Comparison of ENCODE assay signal across 14 mouse cellular contexts in the genomic region with DNA sequence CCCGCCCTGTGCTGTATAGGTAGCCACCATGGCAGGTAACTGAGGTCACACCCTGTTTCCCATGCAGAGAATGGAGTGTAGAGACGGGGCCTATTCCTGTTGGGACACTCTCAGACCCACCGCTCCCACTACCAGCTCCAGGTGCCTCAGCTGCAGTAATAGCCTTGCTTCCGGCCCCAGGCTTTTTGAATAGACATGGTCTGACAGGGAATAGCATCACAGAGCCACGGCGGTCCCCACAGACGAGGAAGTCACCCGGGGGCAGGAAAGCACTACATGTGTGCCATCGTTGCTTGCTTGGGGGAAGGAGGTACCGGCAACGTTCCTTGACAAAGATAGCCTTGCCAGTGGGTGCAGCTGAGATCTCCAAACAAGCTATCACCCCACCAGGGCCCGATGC. TPM values are rescaled to one million over a fixed set of nuclear protein-coding genes. Genes with fewer than 3 reads are reported as not detected.
A peak's percentile ranks its signal among the peaks of the same experiment; 100 is the strongest.
DNase-seq lines count a peak whose midpoint lies in the region; ATAC-seq lines count a peak whose summit lies in the region.
"Had no signal": no experiment of that assay in that cellular context is flagged by ENCODE, and none has a peak within 500 bp of the region (broad histone marks: within the 10 kb centered on the region; RNA-seq: fewer than 3 reads in every experiment).

No protein-coding gene starts in this region.

- H3K36me3 ChIP-seq in forebrain, embryonic 10.5 days (replicated peaks), result peaks cover 67% of the 10 kb centered on the region
- H3K36me3 ChIP-seq in forebrain, embryonic 15.5 days, result peaks cover 35% of the 10 kb centered on the region
- peaks cover 59% of the 10 kb centered on the region for H3K36me3 ChIP-seq in kidney, embryonic 15.5 days
- peaks cover 64% of the 10 kb centered on the region for H3K36me3 ChIP-seq in hindbrain, embryonic 14.5 days (replicated peaks; ENCODE audit: control insufficient read depth, insufficient read depth)
- peaks cover 53% of the 10 kb centered on the region for H3K36me3 ChIP-seq in neural tube, embryonic 12.5 days

- no peak overlapping the region for H3K9ac ChIP-seq in forebrain, embryonic 15.5 days (replicated peaks)
- no peak overlapping the region for H3K9ac ChIP-seq in kidney, embryonic 15.5 days
- peak overlapping the region; percentile 7; the same call in 1 of the 2 replicates for H3K9ac ChIP-seq in hindbrain, embryonic 14.5 days
- H3K9ac ChIP-seq in neural tube, embryonic 12.5 days, result 0 out of 2 replicates have a peak overlapping the region, but pooled peaks have one; percentile 26
- H3K9ac ChIP-seq: liver, embryonic 15.5 days had no signal

- no peak for DNase-seq in forebrain, embryonic 10.5 days (ENCODE audit: extremely low spot score, low spot score)
- DNase-seq in kidney, postnatal 36 days, result no peak
- no peak for DNase-seq in hindbrain, embryonic 14.5 days (ENCODE audit: low spot score)
- no peak for DNase-seq in natural killer cell, adult 2 months (ENCODE audit: low spot score in 2 of 2)
- DNase-seq in adrenal gland, adult 18-20 months (ENCODE audit: low spot score in 2 of 2), result no peak
- DNase-seq: cerebellum, adult 2 months; left cerebral cortex, postnatal 4 days; right cerebral cortex, postnatal 14 days had no signal

- no peaks in the 10 kb centered on the region for H3K27me3 ChIP-seq in forebrain, embryonic 10.5 days (ENCODE audit: poor library complexity, severe bottlenecking)
- H3K27me3 ChIP-seq in forebrain, embryonic 15.5 days, result no peaks in the 10 kb centered on the region
- H3K27me3 ChIP-seq in kidney, embryonic 15.5 days, result no peaks in the 10 kb centered on the region
- no peaks in the 10 kb centered on the region for H3K27me3 ChIP-seq in hindbrain, embryonic 14.5 days (ENCODE audit: control insufficient read depth, insufficient read depth, low read length)
- no peaks in the 10 kb centered on the region for H3K27me3 ChIP-seq in neural tube, embryonic 12.5 days (replicated peaks)
- H3K27me3 ChIP-seq: liver, embryonic 15.5 days; Patski had no signal

- 93% methylated on average over 12 of the region's 12 CpGs for WGBS in forebrain, embryonic 10.5 days
- WGBS in forebrain, embryonic 15.5 days, result 90% methylated on average over 12 of the region's 12 CpGs
- WGBS in kidney, embryonic 15.5 days, result 91% methylated on average over 12 of the region's 12 CpGs
- 81% methylated on average over 12 of the region's 12 CpGs for WGBS in hindbrain, embryonic 14.5 days
- WGBS in neural tube, embryonic 12.5 days, result 88% methylated on average over 12 of the region's 12 CpGs

- H3K4me1 ChIP-seq in forebrain, embryonic 10.5 days, result peaks cover 79% of the 10 kb centered on the region
- peaks cover 66% of the 10 kb centered on the region for H3K4me1 ChIP-seq in forebrain, embryonic 15.5 days
- peaks cover 69% of the 10 kb centered on the region for H3K4me1 ChIP-seq in kidney, embryonic 15.5 days
- H3K4me1 ChIP-seq in hindbrain, embryonic 14.5 days (replicated peaks; ENCODE audit: control insufficient read depth, insufficient read depth, low read length), result peaks cover 60% of the 10 kb centered on the region
- peaks cover 70% of the 10 kb centered on the region for H3K4me1 ChIP-seq in neural tube, embryonic 12.5 days

- H3K27ac ChIP-seq in forebrain, embryonic 10.5 days, result no peak overlapping the region
- H3K27ac ChIP-seq in forebrain, embryonic 15.5 days (replicated peaks), result no peak overlapping the region
- H3K27ac ChIP-seq in kidney, embryonic 15.5 days, result no peak overlapping the region
- no peak overlapping the region for H3K27ac ChIP-seq in hindbrain, embryonic 14.5 days
- H3K27ac ChIP-seq in neural tube, embryonic 12.5 days, result no peak overlapping the region
- H3K27ac ChIP-seq: liver, embryonic 15.5 days had no signal

- no peak for ATAC-seq in forebrain, embryonic 15.5 days (replicated peaks)
- ATAC-seq in kidney, embryonic 15.5 days (replicated peaks; ENCODE audit: low FRiP score), result no peak
- no peak for ATAC-seq in hindbrain, embryonic 14.5 days (ENCODE audit: low FRiP score)
- no peak for ATAC-seq in neural tube, embryonic 12.5 days (ENCODE audit: low FRiP score, low read depth)
- ATAC-seq: inflammation-experienced regulatory T-cells, adult 6 months; Patski had no signal

- no peak overlapping the region for H3K4me2 ChIP-seq in forebrain, embryonic 15.5 days (replicated peaks)
- 0 out of 2 replicates have a peak overlapping the region, but pooled peaks have one; percentile 1 for H3K4me2 ChIP-seq in kidney, embryonic 15.5 days
- H3K4me2 ChIP-seq in hindbrain, embryonic 14.5 days (replicated peaks), result peak overlapping the region; percentile 84; the same call in 1 of the 2 replicates
- H3K4me2 ChIP-seq in neural tube, embryonic 12.5 days (replicated peaks), result peak overlapping the region; percentile 79
- H3K4me2 ChIP-seq: liver, embryonic 15.5 days had no signal

- 0 out of 2 replicates have a peak overlapping the region, but pooled peaks have one; percentile 14 for H3K4me3 ChIP-seq in forebrain, embryonic 10.5 days
- no peak overlapping the region for H3K4me3 ChIP-seq in forebrain, embryonic 15.5 days
- no peak overlapping the region for H3K4me3 ChIP-seq in kidney, embryonic 15.5 days (replicated peaks)
- no peak overlapping the region for H3K4me3 ChIP-seq in hindbrain, embryonic 14.5 days (replicated peaks; ENCODE audit: low read length)
- H3K4me3 ChIP-seq in neural tube, embryonic 12.5 days, result peak overlapping the region; percentile 11; the same call in 1 of the 2 replicates
- H3K4me3 ChIP-seq: liver, embryonic 15.5 days had no signal

- no peaks in the 10 kb centered on the region for H3K9me3 ChIP-seq in forebrain, embryonic 10.5 days
- no peaks in the 10 kb centered on the region for H3K9me3 ChIP-seq in forebrain, embryonic 15.5 days
- no peaks in the 10 kb centered on the region for H3K9me3 ChIP-seq in kidney, embryonic 15.5 days (replicated peaks)
- no peaks in the 10 kb centered on the region for H3K9me3 ChIP-seq in hindbrain, embryonic 14.5 days (ENCODE audit: control insufficient read depth, low read length)
- H3K9me3 ChIP-seq in neural tube, embryonic 12.5 days, result no peaks in the 10 kb centered on the region
- H3K9me3 ChIP-seq: liver, embryonic 15.5 days had no signal

RNA-seq across cellular contexts. Expression of a gene that starts 3.6 kb away (rescaled TPM):
- 203 and 212 TPM in 2 replicates for polyA plus RNA-seq in forebrain, embryonic 10.5 days (2016; fragmentation: Nextera tagmentation; extraction: Ambion mirVana)
- polyA plus RNA-seq in forebrain, embryonic 15.5 days (2015; fragmentation: Nextera tagmentation; extraction: Ambion mirVana), result 219 and 235 TPM in 2 replicates
- 123 and 139 TPM in 2 replicates for polyA plus RNA-seq in kidney, embryonic 15.5 days (2015; fragmentation: Nextera tagmentation; extraction: Ambion mirVana)
- 240 and 242 TPM in 2 replicates for polyA plus RNA-seq in hindbrain, embryonic 14.5 days (2014; fragmentation: Nextera tagmentation; extraction: Ambion mirVana)
- polyA plus RNA-seq in neural tube, embryonic 12.5 days (2016; fragmentation: Nextera tagmentation; extraction: Ambion mirVana), result 285 and 286 TPM in 2 replicates
- 10 to 100 TPM; 93.9 to 96.2 TPM for total RNA-seq in adrenal gland, adult 18-20 months (2021)

RNA-seq across cellular contexts. Expression of a gene that starts 5.2 kb away (rescaled TPM):
- 192 and 201 TPM in 2 replicates for polyA plus RNA-seq in forebrain, embryonic 10.5 days (2016; fragmentation: Nextera tagmentation; extraction: Ambion mirVana)
- 253 and 263 TPM in 2 replicates for polyA plus RNA-seq in forebrain, embryonic 15.5 days (2015; fragmentation: Nextera tagmentation; extraction: Ambion mirVana)
- 155 and 180 TPM in 2 replicates for polyA plus RNA-seq in kidney, embryonic 15.5 days (2015; fragmentation: Nextera tagmentation; extraction: Ambion mirVana)
- 241 and 242 TPM in 2 replicates for polyA plus RNA-seq in hindbrain, embryonic 14.5 days (2014; fragmentation: Nextera tagmentation; extraction: Ambion mirVana)
- 240 and 254 TPM in 2 replicates for polyA plus RNA-seq in neural tube, embryonic 12.5 days (2016; fragmentation: Nextera tagmentation; extraction: Ambion mirVana)
- total RNA-seq in adrenal gland, adult 18-20 months (2021), result 10 to 100 TPM; 64.6 to 81.8 TPM

RNA-seq across cellular contexts. Expression of a gene that starts 7.7 kb away (rescaled TPM):
- polyA plus RNA-seq in forebrain, embryonic 10.5 days (2016; fragmentation: Nextera tagmentation; extraction: Ambion mirVana), result 43.3 and 50.6 TPM in 2 replicates
- 68.7 and 81.0 TPM in 2 replicates for polyA plus RNA-seq in forebrain, embryonic 15.5 days (2015; fragmentation: Nextera tagmentation; extraction: Ambion mirVana)
- polyA plus RNA-seq in kidney, embryonic 15.5 days (2015; fragmentation: Nextera tagmentation; extraction: Ambion mirVana), result 41.5 and 43.1 TPM in 2 replicates
- polyA plus RNA-seq in hindbrain, embryonic 14.5 days (2014; fragmentation: Nextera tagmentation; extraction: Ambion mirVana), result 80.9 and 93.2 TPM in 2 replicates
- polyA plus RNA-seq in neural tube, embryonic 12.5 days (2016; fragmentation: Nextera tagmentation; extraction: Ambion mirVana), result 67.3 and 69.0 TPM in 2 replicates
- total RNA-seq in adrenal gland, adult 18-20 months (2021), result 10 to 100 TPM; 50.8 to 51.0 TPM

RNA-seq across cellular contexts. Expression of a gene that starts 14.8 kb away (rescaled TPM):
- 244 and 260 TPM in 2 replicates for polyA plus RNA-seq in forebrain, embryonic 10.5 days (2016; fragmentation: Nextera tagmentation; extraction: Ambion mirVana)
- polyA plus RNA-seq in forebrain, embryonic 15.5 days (2015; fragmentation: Nextera tagmentation; extraction: Ambion mirVana), result 117 and 125 TPM in 2 replicates
- polyA plus RNA-seq in kidney, embryonic 15.5 days (2015; fragmentation: Nextera tagmentation; extraction: Ambion mirVana), result 187 and 198 TPM in 2 replicates
- polyA plus RNA-seq in hindbrain, embryonic 14.5 days (2014; fragmentation: Nextera tagmentation; extraction: Ambion mirVana), result 107 and 110 TPM in 2 replicates
- polyA plus RNA-seq in neural tube, embryonic 12.5 days (2016; fragmentation: Nextera tagmentation; extraction: Ambion mirVana), result 124 and 134 TPM in 2 replicates
- total RNA-seq in adrenal gland, adult 18-20 months (2021), result 100 to 1,000 TPM in 1 of 2 experiments, 10 to 100 TPM in 1; 99.7 to 135 TPM

RNA-seq across cellular contexts. Expression of a gene that starts 22.5 kb away (rescaled TPM):
- polyA plus RNA-seq in forebrain, embryonic 10.5 days (2016; fragmentation: Nextera tagmentation; extraction: Ambion mirVana), result 11.9 and 12.1 TPM in 2 replicates
- 19.2 and 23.1 TPM in 2 replicates for polyA plus RNA-seq in forebrain, embryonic 15.5 days (2015; fragmentation: Nextera tagmentation; extraction: Ambion mirVana)
- 9.1 and 11.7 TPM in 2 replicates for polyA plus RNA-seq in kidney, embryonic 15.5 days (2015; fragmentation: Nextera tagmentation; extraction: Ambion mirVana)
- polyA plus RNA-seq in hindbrain, embryonic 14.5 days (2014; fragmentation: Nextera tagmentation; extraction: Ambion mirVana), result 29.7 and 33.2 TPM in 2 replicates
- polyA plus RNA-seq in neural tube, embryonic 12.5 days (2016; fragmentation: Nextera tagmentation; extraction: Ambion mirVana), result 20.9 and 21.3 TPM in 2 replicates
- 1 to 10 TPM; 6.2 to 7.9 TPM for total RNA-seq in adrenal gland, adult 18-20 months (2021)

Comparison
In these comparisons a context has a peak if more than half of its experiments do, and no peak if none do; other contexts are left out.
1. H3K4me3 ChIP-seq: peak in forebrain, embryonic 10.5 days (single experiment) and neural tube, embryonic 12.5 days (single experiment); none in forebrain, embryonic 15.5 days (single experiment), kidney, embryonic 15.5 days (single experiment) and hindbrain, embryonic 14.5 days (single experiment).
2. H3K9ac ChIP-seq: peak in hindbrain, embryonic 14.5 days (single experiment) and neural tube, embryonic 12.5 days (single experiment); none in forebrain, embryonic 15.5 days (single experiment) and kidney, embryonic 15.5 days (single experiment).